Mouse (Mus musculus) neural tube, embryonic 14.5 days (tissue): ENCODE measurements around the gene Astn2. TPM values are rescaled to one million over a fixed set of nuclear protein-coding genes. Genes with fewer than 3 reads are reported as not detected.

Experiments
- ATAC-seq: fragments of 200-750 bp; cut with Nextera tagmentation; 2 replicates; pipeline ENCODE4 v1.8.0; 2017; ENCODE audit warnings: low read depth, mild to moderate bottlenecking, moderate TSS enrichment, moderate library complexity
- H3K27ac ChIP-seq: fragments of 300-500 bp; sonication (generic); 2 replicates; pipeline ENCODE4 v1.5.1; 2014; ENCODE audit warnings: low read depth, mild to moderate bottlenecking, control low read depth, low read length, moderate library complexity, mixed read lengths
- H3K27me3 ChIP-seq: fragments of 300-500 bp; sonication (generic); 2 replicates; pipeline ENCODE4 v1.6.1; 2014; ENCODE audit warnings: low read length; ENCODE audit not compliant: control insufficient read depth, insufficient read depth
- H3K36me3 ChIP-seq: fragments of 300-500 bp; sonication (generic); 2 replicates; pipeline ENCODE4 v1.6.1; 2014; ENCODE audit warnings: low read length, mixed read lengths; ENCODE audit not compliant: control insufficient read depth, insufficient read depth
- H3K4me1 ChIP-seq: fragments of 300-500 bp; sonication (generic); 2 replicates; pipeline ENCODE4 v1.6.1; 2014; ENCODE audit warnings: low read length; ENCODE audit not compliant: control insufficient read depth, insufficient read depth
- H3K4me2 ChIP-seq: fragments of 300-500 bp; sonication (generic); 2 replicates; pipeline ENCODE4 v1.6.1; 2014; ENCODE audit warnings: mild to moderate bottlenecking, low read depth, low read length, control low read depth
- H3K4me3 ChIP-seq: fragments of 300-500 bp; sonication (generic); 2 replicates; pipeline ENCODE4 v1.5.1; 2014; ENCODE audit warnings: low read depth, low read length, control low read depth, mixed read lengths
- H3K9ac ChIP-seq: fragments of 300-500 bp; sonication (generic); replicated peaks from 2 replicates; pipeline ENCODE4 v1.6.1; 2014; ENCODE audit warnings: low read depth, mild to moderate bottlenecking, control low read depth, low read length, mixed read lengths
- H3K9me3 ChIP-seq: fragments of 300-500 bp; sonication (generic); 2 replicates; pipeline ENCODE4 v1.6.1; 2016; ENCODE audit warnings: low read length; ENCODE audit not compliant: control insufficient read depth
- WGBS: fragments of 180-500 bp; shearing (Covaris S2); extraction: QIAGEN DNeasy Blood & Tissue Kit; methylation state at CpG from one replicate; pipeline ENCODE4 v1.1.7; 2014; 5-methylcytosine and 5-hydroxymethylcytosine counted together
- polyA plus RNA-seq: library from polyadenylated mRNA; unstranded; fragments of >200 nt; fragmentation: Nextera tagmentation; extraction: Ambion mirVana; gene quantifications from 2 replicates; pipeline ENCODE4 v1.2.1, GENCODE M21; 2014

The Astn2 gene
- polyA plus RNA-seq, 1 experiment from 2014 or later: 6.3 TPM

GRCm38 (mm10) chr4:66232799-66233198 is 171.6 kb downstream of the Astn2 start:
- WGBS: 89% methylated on average over 3 of the region's 3 CpGs
- peak; percentile 38; the same call in 1 of the 2 replicates for ATAC-seq
- H3K9ac ChIP-seq: no peak overlapping the region
- no peak overlapping the region for H3K4me3 ChIP-seq
- no peaks in the 10 kb centered on the region for H3K9me3 ChIP-seq
- no peaks in the 10 kb centered on the region for H3K27me3 ChIP-seq
- no peaks in the 10 kb centered on the region for H3K36me3 ChIP-seq
- no peaks in the 10 kb centered on the region for H3K4me1 ChIP-seq
- no peak overlapping the region for H3K4me2 ChIP-seq
- no peak overlapping the region for H3K27ac ChIP-seq

- H3K4me1 ChIP-seq: no peaks in the 10 kb centered on the region
- no peak overlapping the region for H3K4me3 ChIP-seq
- peak; percentile 61; the same call in 1 of the 2 replicates for ATAC-seq
- no peak overlapping the region for H3K27ac ChIP-seq
- no peaks in the 10 kb centered on the region for H3K36me3 ChIP-seq
- no peak overlapping the region for H3K9ac ChIP-seq
- no peaks in the 10 kb centered on the region for H3K27me3 ChIP-seq
- no peak overlapping the region for H3K4me2 ChIP-seq
- WGBS: 61% methylated on average over 2 of the region's 2 CpGs
- no peaks in the 10 kb centered on the region for H3K9me3 ChIP-seq
These were observed 172.1 kb downstream of the Astn2 start for GRCm38 (mm10) chr4:66232350-66232749.

- Histone ChIP-seq H3K27ac (no peak overlapping the region), H3K36me3 (no peaks in the 10 kb centered on the region), H3K27me3 (no peaks in the 10 kb centered on the region), H3K9me3 (no peaks in the 10 kb centered on the region), H3K9ac (no peak overlapping the region), H3K4me3 (no peak overlapping the region), H3K4me2 (no peak overlapping the region), H3K4me1 (no peaks in the 10 kb centered on the region)
- WGBS: 82% methylated on average over 4 of the region's 4 CpGs
- no peak for ATAC-seq
These were observed 173.7 kb downstream of the Astn2 start for GRCm38 (mm10) chr4:66230735-66231134.

- Histone ChIP-seq H3K36me3 (no peaks in the 10 kb centered on the region), H3K4me1 (no peaks in the 10 kb centered on the region), H3K4me3 (no peak overlapping the region), H3K27ac (no peak overlapping the region), H3K9ac (no peak overlapping the region), H3K4me2 (no peak overlapping the region), H3K27me3 (no peaks in the 10 kb centered on the region), H3K9me3 (no peaks in the 10 kb centered on the region)
- ATAC-seq: no peak
- 92% methylated on average over 9 of the region's 9 CpGs for WGBS
These were observed 181.7 kb downstream of the Astn2 start for GRCm38 (mm10) chr4:66222602-66223317.

- Histone ChIP-seq H3K27ac (no peak overlapping the region), H3K4me2 (no peak overlapping the region), H3K27me3 (no peaks in the 10 kb centered on the region), H3K4me3 (no peak overlapping the region), H3K9me3 (no peaks in the 10 kb centered on the region), H3K4me1 (no peaks in the 10 kb centered on the region), H3K9ac (no peak overlapping the region), H3K36me3 (no peaks in the 10 kb centered on the region)
- WGBS: 50% methylated on average over 9 of the region's 9 CpGs
- ATAC-seq: no peak
These were observed 189.2 kb downstream of the Astn2 start for GRCm38 (mm10) chr4:66215170-66215618.

GRCm38 (mm10) chr4:66189636-66190035 is 214.8 kb downstream of the Astn2 start:
- Histone ChIP-seq H3K27me3 (no peaks in the 10 kb centered on the region), H3K9me3 (no peaks in the 10 kb centered on the region), H3K36me3 (no peaks in the 10 kb centered on the region), H3K4me3 (no peak overlapping the region), H3K27ac (no peak overlapping the region), H3K9ac (no peak overlapping the region), H3K4me2 (no peak overlapping the region), H3K4me1 (no peaks in the 10 kb centered on the region)
- ATAC-seq: no peak
- 93% methylated on average over 8 of the region's 8 CpGs for WGBS

GRCm38 (mm10) chr4:66175887-66176533 is 228.4 kb downstream of the Astn2 start:
- Histone ChIP-seq H3K4me2 (no peak overlapping the region), H3K9me3 (no peaks in the 10 kb centered on the region), H3K27ac (no peak overlapping the region), H3K4me1 (no peaks in the 10 kb centered on the region), H3K36me3 (no peaks in the 10 kb centered on the region), H3K9ac (no peak overlapping the region), H3K4me3 (no peak overlapping the region), H3K27me3 (no peaks in the 10 kb centered on the region)
- peak; percentile 63; the same call in 1 of the 2 replicates for ATAC-seq
- WGBS: 63% methylated on average over 14 of the region's 14 CpGs

GRCm38 (mm10) chr4:66171583-66171982 is 232.8 kb downstream of the Astn2 start:
- WGBS: 39% methylated on average over 5 of the region's 5 CpGs
- Histone ChIP-seq H3K27me3 (no peaks in the 10 kb centered on the region), H3K36me3 (no peaks in the 10 kb centered on the region), H3K9me3 (no peaks in the 10 kb centered on the region), H3K27ac (no peak overlapping the region), H3K4me2 (no peak overlapping the region), H3K4me1 (0 out of 2 replicates have a peak, but pooled peaks cover 4% of the 10 kb centered on the region), H3K4me3 (no peak overlapping the region), H3K9ac (no peak overlapping the region)
- ATAC-seq: no peak

- Histone ChIP-seq H3K9me3 (no peaks in the 10 kb centered on the region), H3K9ac (no peak overlapping the region), H3K4me1 (0 out of 2 replicates have a peak, but pooled peaks cover 4% of the 10 kb centered on the region), H3K27me3 (no peaks in the 10 kb centered on the region), H3K4me2 (no peak overlapping the region), H3K36me3 (no peaks in the 10 kb centered on the region), H3K27ac (no peak overlapping the region), H3K4me3 (no peak overlapping the region)
- WGBS: 92% methylated on average over 3 of the region's 3 CpGs
- ATAC-seq: no peak
These were observed 233.6 kb downstream of the Astn2 start for GRCm38 (mm10) chr4:66170787-66171186.
